Mouse (Mus musculus): Measurements from ENCODE around the gene Galnt15.

The Galnt15 gene

GRCm38 (mm10) chr14:32028681-32029091 is at the start of gene Galnt15:
Galnt15 (plus strand) TSS chr14:32028989.
- DNase-seq = peak; percentile 90

- no peak for DNase-seq
Measured at GRCm38 (mm10) chr14:31994021-31994420, 34.8 kb upstream of the Galnt15 start.

GRCm38 (mm10) chr14:32000941-32001340 is 27.8 kb upstream of the Galnt15 start:
- DNase-seq = no peak

DNA sequence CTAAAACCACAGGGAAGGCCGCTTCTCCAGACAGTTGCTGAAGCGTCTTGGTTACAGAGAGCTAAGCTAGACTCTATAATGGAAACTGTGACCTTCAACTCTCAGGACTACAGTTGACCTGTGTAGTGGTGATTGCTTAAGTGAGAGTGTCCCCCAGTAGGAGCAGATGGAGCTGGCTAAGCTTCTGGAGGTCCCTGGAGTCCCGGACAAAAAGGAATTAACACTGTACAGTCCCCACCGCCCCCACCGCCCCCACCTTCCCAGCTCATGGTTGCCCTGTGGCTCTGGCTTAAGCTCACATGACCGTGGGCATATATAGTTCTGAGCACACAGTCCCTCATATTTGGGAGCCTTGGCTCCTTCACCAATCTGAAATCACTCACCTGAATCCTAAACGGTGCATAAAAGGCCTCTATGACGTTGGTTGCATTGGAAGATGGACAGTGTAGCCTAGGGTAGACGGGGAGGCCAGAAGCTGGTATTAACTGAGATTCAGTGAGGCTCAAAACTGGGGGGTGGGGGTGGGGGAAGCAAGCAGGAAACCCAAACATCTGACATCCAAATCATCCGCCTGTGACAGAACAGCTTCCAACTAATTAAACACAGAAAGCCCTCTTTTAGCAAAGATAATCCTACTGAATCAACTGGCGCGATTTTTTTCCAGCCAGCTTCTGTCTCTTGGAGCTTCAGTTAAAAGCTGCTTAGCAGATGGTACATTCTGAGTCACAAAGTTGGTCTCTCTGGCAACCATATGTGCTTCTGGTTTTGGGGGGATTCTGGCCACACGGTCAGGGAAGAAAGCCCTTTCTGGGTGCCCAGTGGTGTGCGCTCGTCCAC is 26.1 kb upstream of the Galnt15 start:
- DNase-seq = no peak

DNA sequence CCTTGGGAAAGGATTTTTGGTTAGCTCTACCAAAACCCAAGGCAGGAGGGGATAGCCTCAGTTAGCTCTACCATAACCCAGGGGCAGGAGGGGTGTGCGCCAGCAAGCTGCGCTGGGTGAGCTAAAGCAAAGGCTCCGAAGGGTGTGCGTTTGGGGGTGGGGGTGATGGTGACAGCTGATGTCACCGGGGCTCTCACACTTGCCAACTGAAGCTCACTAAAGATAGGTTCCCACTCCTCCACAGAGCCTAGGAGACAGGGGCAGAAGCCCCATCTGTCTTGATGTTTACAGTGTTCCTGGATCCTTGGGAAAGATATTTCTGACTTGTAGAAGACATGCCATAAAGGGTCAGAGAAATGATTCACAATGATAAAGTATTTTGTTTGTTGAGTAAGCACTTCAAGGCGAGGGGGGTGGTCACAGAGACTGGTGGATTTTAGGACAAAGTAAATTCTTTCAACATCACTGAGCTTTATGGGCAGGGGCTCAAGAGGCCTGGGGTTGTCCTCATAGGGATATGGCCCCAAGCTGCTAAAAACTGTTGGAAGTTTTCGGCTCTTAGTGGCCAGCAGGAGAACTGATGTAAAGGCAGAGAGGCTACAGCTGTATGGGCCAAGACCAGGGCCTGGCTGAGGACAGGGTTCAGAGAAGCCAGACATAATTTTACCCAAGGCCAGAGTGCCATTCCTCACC is 24.7 kb upstream of the Galnt15 start:
- no peak for DNase-seq

DNA sequence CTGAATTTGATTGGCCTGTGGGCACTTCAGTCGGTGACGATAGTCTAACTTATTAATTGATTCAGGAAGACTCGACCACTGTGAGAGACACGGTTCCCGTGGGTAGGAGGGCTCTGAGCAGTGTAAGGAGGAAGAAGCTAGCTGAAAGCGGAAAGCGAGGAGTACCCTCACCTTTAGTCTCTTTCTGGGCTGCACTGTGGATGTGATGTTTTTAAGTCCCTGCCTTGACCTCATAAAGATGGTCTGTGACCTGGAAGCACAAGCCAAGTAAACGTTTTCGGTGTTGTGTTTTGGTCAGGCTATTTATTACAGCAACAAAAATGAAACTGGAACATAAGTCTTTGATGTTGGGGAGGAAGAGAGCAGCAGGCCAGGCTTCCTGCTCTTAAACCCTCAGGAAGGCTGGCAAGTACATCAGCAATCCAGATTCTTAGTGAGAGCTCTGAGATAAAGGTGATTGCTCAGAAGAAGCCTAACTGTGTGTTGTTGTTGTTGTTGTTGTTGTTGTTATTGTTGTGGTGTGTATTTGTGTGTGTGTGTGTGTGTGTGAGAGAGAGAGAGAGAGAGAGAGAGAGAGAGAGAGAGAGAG is 23.0 kb upstream of the Galnt15 start:
- no peak for DNase-seq

DNA sequence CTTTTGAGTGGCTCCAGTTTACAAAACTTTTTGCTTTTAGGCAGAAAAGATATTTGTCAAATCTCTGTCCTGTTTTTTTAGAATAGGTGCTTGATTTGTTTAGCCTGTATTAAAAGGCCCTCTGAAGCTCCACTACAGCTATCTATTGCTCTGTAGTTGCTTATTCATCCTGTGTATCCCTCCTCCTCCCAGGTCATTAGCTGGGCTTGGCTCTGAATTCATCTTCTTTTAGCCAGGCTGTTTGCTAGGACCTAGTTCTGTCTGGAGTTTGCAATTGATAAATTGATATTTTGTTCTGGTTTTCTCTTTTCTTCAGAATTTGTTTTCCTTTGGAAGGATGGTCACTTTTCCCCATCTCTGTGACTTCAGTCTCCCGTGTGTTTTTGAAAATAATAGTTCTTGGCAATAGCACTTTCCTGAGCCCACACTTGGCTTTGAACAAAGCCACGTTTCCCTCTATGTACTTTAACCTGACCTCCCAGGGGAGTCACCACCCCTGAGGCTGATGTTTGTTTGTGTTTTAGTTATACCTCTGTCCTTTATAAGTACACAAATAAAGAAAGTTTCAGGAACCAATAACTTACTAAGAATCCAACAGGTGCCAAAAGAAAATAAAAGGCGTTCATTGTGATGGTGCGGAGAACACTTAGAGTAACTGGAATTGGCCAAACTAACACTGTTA is 21.0 kb upstream of the Galnt15 start:
- DNase-seq = no peak

- DNase-seq = no peak
Measured at GRCm38 (mm10) chr14:32009715-32010114, 19.1 kb upstream of the Galnt15 start.

- DNase-seq = no peak
Measured at GRCm38 (mm10) chr14:32011547-32012304, 17.1 kb upstream of the Galnt15 start.

DNA sequence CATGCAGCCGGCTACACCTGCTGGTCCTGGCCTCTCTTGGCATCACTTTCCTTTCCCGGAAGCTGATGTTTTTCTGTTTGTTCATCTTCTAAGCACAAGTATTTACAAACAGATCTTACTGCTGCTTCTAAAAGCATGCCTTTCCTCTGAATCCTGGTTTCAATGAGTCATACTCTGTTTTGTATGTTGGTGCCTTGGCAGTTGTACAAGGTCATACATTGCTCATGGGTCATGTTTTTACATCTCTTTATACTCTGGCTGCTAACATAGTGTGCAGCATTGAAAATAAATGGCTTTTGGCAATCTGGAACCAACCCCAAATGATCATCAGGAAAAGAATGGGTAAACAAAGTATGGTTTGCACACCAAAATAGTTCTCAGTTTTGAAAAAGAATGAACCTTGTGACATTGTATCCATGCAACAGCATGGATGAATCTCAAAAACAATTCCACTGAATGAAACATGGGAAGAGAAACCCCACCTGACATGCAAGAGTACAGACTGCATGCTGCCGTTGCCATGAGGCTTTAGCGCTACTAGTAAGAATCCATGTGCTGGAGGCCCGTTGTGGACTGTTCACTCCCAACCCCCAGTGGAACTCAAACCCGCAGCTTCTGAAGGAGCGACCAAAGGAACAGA is 13.5 kb upstream of the Galnt15 start:
- DNase-seq = no peak

DNA sequence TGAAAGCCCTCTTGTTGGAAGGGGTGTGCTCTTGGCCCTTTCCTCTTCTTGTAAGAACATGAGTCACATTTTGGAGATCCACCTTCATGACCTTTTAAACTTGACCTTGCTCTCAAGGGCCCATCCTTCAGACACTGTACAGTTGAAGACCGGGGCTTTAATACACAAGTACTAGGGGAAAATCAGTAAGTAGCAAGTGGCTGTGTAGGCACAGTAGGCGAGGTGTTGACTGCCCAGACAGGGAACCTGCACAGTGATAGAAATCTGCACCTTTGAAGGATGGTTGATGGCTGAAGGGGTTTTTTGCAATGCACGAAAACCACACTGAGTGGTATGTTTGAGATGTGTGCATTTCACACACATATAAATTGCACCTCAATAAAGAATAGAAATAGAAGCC is 12.3 kb upstream of the Galnt15 start:
- no peak for DNase-seq

GRCm38 (mm10) chr14:32016921-32017320 is 11.9 kb upstream of the Galnt15 start:
- no peak for DNase-seq

- DNase-seq = no peak
Measured at GRCm38 (mm10) chr14:32017448-32017847, 11.3 kb upstream of the Galnt15 start.

- no peak for DNase-seq
Measured at GRCm38 (mm10) chr14:32019091-32019490, 9.7 kb upstream of the Galnt15 start.

DNA sequence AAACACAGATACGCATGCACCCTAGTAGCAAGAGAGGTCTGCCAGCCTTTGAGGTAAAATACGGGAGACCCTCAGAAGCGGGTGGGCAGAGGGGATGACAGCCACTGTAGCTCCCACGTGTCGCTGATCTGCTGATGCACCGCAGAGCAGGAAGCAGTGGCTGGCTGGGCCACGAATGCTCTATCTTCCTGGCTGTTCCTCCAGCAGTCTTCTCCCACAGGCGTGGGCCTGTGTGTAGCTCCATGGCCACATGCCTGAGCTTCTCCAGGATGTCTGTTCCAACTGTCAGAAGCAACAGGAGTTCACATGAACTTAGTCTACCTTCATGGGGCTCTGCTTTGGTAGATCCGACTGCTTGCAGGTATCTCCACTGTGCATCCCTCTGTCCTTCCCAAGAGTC is 6.8 kb upstream of the Galnt15 start:
- no peak for DNase-seq

- no peak for DNase-seq
Measured at GRCm38 (mm10) chr14:32022450-32022849, 6.3 kb upstream of the Galnt15 start.

DNA sequence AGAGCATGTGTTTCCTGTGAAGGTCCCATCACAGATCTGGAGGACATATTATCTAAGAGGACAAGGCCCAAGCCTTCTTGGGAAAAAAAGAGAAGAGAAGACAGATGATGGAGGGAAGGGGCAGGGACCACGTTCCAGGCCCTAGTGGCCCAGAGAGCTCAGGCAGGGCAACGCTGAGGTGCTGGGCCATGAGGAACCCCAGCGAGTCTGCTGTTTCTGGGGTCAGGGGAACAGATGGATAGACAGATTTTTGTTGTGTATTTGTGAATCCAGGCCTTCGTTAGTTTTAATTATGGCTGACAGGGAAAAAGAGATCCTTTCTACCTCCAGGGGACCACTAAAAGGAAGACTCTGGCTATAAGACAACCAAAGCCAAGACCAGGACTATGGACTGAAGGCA is 4.9 kb upstream of the Galnt15 start:
- DNase-seq = peak; percentile 48

DNA sequence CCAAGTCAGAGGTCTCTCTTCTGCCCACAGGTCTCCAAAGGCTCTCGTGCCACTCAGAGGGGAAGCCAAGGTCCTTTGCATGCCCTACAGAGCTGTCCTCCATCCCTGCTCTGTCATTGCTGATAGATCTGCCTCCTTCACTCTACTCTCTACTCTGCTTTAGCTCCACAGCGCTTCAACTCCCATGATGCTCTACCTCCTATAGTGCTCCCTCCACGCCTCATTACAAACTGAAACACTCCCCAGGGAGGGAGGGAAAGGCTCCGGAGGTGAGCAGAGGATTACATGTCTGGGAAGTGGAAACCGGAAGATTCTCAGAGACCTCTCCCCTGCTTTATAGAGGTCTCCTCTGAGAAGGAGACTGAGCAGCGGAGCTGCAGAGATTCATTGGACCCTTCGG is 1.6 kb upstream of the Galnt15 start:
- DNase-seq = no peak

DNA sequence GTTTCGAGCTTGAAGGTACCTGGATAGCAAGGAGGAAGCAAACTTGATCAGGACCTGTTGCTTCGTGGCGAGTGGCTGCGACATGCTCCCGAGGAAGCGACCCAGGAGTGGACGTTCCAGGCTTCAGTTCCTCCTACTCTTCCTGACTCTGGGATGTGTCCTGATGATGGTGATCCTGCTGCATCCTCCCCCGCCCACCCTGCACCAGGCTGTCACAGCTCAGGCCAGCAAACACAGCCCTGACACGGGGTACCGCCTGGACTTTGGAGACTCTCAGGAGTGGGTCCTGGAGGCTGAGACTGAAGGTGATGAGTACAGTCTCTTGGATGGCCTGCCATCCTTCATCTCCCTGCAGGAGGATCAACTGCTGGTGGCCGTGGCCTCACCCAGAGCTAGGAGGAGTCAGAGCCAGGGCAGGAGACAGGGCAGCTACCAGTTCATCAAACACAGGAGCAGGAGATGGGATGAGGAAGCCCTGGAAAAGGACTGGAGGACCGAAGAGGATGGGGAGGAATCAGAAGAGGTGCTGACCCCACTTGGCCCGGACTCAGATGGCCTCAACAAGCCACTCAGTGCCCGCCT is 713 bp downstream of the Galnt15 start:
- DNase-seq = peak; percentile 40

GRCm38 (mm10) chr14:32030073-32030472 is 1.3 kb downstream of the Galnt15 start:
- no peak for DNase-seq

DNA sequence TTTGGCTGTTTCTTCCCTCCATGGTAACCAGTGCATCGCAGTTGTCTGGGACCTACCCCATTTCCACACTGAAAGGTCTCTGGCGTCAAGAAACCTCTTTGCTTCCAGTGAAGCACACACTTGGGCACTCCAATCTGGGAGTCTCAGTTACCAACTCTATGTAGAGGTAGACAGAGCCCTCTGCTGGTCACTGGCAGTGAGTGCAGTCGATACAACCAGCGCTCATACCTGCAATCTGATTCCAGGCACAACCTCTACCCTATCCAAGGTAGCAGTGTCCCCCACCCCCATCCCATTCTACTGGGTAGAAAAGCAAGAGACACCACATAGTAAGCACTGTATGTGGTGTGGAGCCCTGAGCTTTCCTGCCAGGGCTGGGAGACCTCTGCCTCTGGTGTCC is 3.7 kb downstream of the Galnt15 start:
- peak; percentile 78 for DNase-seq

- no peak for DNase-seq
Measured at GRCm38 (mm10) chr14:32036482-32036881, 7.7 kb downstream of the Galnt15 start.

Data from cerebellum, adult 11 months (tissue).